Mouse (Mus musculus): ENCODE measurements around the gene Pbld2.

DNA sequence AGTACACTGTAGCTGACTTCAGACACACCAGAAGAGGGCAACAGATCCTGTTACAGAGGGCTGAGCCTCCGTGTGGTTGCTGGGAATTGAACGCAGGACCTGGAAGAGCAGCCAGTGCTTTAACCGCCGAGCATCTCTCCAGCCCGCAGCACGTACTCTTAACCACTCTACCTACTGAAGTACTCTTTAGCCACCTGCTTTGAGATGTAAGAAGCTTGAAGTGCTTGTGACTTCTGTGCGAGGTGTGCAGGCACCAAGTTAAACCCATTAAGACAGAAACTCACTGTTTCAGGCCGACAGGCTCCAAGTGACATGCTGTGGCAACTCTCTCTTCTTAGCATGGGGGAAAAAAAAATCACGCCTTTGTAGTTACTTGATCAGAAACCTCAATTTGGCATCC lies 9.9 kb upstream of the Pbld2 start:
- TF ChIP-seq TAL1 (IDR thresholded peaks at IDR 0.05; ENCODE audit: low read length) (no peak), GATA1 (IDR thresholded peaks at IDR 0.05; ENCODE audit: low read length) (no peak)

All from erythroblast, embryonic 14.5 days (primary cell).